Mouse (Mus musculus) midbrain, embryonic 10.5 days (tissue): ENCODE data around the gene C1ql2. TPM values are rescaled to one million over a fixed set of nuclear protein-coding genes. Genes with fewer than 3 reads are reported as not detected.

Experiments
- DNase-seq: peaks from one replicate; pipeline ENCODE4 v3.0.0-alpha.2; 2017; ENCODE audit warnings: low spot score
- H3K27ac ChIP-seq: fragments of 300-500 bp; sonication (generic); replicated peaks from 2 replicates; pipeline ENCODE4 v1.5.1; 2016; ENCODE audit warnings: mild to moderate bottlenecking
- H3K27me3 ChIP-seq: fragments of 300-500 bp; sonication (generic); 2 replicates; pipeline ENCODE4 v1.6.1; 2016; ENCODE audit warnings: low read depth, mild to moderate bottlenecking; ENCODE audit not compliant: poor library complexity, severe bottlenecking
- H3K36me3 ChIP-seq: fragments of 300-500 bp; sonication (generic); 2 replicates; pipeline ENCODE4 v1.6.1; 2016; ENCODE audit warnings: mild to moderate bottlenecking, moderate library complexity
- H3K4me1 ChIP-seq: fragments of 300-500 bp; sonication (generic); 2 replicates; pipeline ENCODE4 v1.6.1; 2016
- H3K4me3 ChIP-seq: fragments of 300-500 bp; sonication (generic); 2 replicates; pipeline ENCODE4 v1.5.1; 2016; ENCODE audit warnings: mild to moderate bottlenecking, moderate library complexity
- H3K9me3 ChIP-seq: fragments of 300-500 bp; sonication (generic); replicated peaks from 2 replicates; pipeline ENCODE4 v1.6.1; 2016; ENCODE audit warnings: mild to moderate bottlenecking
- WGBS: fragments of 180-500 bp; shearing (Covaris S2); methylation state at CpG from one replicate; pipeline ENCODE4 v1.1.7; 2016; 5-methylcytosine and 5-hydroxymethylcytosine counted together
- polyA plus RNA-seq: library from polyadenylated mRNA; unstranded; fragments of >200 nt; fragmentation: Nextera tagmentation; extraction: Ambion mirVana; gene quantifications from 2 replicates; pipeline ENCODE4 v1.2.1, GENCODE M21; 2016

C1ql2 gene
- polyA plus RNA-seq, 1 experiment from 2014 or later: 0.19 TPM

DNA sequence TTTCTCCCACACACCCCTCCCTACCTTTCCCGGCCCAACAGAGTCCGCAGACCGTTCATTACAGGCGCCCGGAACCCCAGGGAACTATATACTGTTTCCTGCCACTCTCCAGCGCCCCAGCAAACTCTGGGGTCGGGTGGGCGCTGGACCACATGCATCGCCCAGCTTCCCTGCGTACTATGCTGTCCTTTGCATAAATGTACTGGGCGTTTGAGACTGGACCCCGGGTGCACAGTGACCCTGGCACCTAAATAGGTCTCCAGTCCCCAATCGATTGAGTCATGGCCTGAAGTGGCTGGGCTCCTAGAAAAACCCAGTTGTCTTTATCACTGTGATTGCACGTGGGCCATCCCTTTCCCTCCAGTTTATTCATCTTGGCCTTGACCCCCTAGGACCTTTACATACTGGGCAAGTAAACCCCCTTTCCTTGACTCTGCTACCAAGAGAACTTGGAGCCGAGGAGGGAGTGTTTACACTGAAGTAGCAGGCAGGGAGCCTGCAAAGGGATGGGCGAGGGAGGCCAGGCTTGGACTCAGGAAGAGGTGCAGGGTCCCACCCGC is 1.5 kb downstream of the C1ql2 start:
- Histone ChIP-seq H3K36me3 (no peaks in the 10 kb centered on the region), H3K27ac (no peak overlapping the region; the same call in 1 of the 2 replicates), H3K27me3 (peaks cover 99% of the 10 kb centered on the region), H3K4me1 (peaks cover 39% of the 10 kb centered on the region), H3K9me3 (no peaks in the 10 kb centered on the region), H3K4me3 (peak overlapping the region; percentile 53)
- no peak for DNase-seq
- 3% methylated on average over 17 of the region's 17 CpGs for WGBS

DNA sequence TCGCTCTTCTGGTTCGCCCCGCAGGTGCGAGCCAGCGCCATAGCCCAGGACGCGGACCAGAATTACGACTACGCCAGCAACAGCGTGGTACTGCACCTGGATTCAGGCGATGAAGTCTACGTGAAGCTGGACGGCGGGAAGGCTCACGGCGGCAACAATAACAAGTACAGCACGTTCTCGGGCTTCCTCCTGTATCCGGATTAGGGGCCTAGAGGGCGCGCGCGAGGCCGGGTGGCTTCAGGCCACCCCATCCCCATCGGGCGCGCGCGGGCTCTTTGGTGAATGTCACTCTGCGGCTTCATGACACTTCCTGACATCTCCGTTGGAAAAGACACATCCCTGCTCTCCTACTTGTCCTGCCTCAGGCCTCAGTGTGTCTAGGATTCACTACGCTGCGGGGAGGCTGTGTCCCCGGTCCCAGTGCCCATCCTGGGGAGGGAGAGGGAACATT is 2.0 kb downstream of the C1ql2 start:
- Histone ChIP-seq H3K27me3 (peaks cover 94% of the 10 kb centered on the region), H3K4me1 (peaks cover 39% of the 10 kb centered on the region), H3K36me3 (no peaks in the 10 kb centered on the region), H3K9me3 (no peaks in the 10 kb centered on the region), H3K4me3 (peak overlapping the region; percentile 53), H3K27ac (no peak overlapping the region; the same call in 1 of the 2 replicates)
- under 1% methylated on average over 34 of the region's 34 CpGs for WGBS
- DNase-seq: peak; percentile 70

DNA sequence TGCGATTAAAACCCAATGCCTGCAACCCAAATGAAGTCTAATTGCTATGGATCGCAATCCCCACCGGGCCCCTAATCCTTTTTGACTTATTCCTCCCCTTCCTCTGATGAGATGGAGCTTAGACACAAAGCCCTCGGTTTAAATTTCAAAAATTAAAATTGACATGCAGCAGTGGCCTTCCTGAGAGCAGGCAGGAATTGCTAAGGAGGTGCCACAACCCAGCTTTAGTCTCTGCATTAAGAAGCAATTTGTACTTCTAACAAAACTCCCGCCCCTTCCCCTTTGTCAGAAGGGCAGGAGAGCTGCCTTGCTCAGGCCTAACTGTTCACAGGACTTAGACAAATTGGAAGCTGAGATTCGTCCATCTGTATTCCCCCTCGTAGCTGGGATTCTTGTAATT is 4.6 kb downstream of the C1ql2 start:
- whole genome bisulfite sequencing: 16% methylated on average over 7 of the region's 7 CpGs
- peaks cover 68% of the 10 kb centered on the region for H3K27me3 ChIP-seq

DNA sequence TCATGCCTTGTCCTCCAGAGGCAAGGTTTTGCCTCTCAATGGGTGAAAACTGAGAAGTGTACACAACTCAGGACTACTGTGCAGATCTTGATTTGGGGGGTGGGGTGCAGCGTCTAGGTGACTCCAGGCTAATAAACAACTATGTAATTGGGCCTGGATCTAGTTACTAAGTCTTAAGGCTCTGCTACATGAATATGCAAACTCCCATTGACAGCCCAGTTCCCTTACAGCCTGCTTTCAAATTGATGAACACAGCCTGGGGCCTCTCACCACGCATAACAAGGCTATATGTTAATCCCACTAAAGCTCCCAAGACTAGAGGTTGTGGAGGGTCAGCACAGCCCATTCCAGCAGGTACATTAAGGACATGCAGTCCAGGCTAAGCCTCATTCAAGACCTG is 14.0 kb downstream of the C1ql2 start:
- H3K36me3 ChIP-seq: no peaks in the 10 kb centered on the region
- WGBS: 39% methylated on average over 2 of the region's 2 CpGs
- H3K4me3 ChIP-seq: no peak overlapping the region
- no peaks in the 10 kb centered on the region for H3K27me3 ChIP-seq
- no peak for DNase-seq
- H3K4me1 ChIP-seq: peaks cover 15% of the 10 kb centered on the region
- no peaks in the 10 kb centered on the region for H3K9me3 ChIP-seq
- no peak overlapping the region for H3K27ac ChIP-seq

More for the DNA sequence above, 4.6 kb downstream of the C1ql2 start:
- DNase-seq: peak; percentile 18
- Histone ChIP-seq H3K36me3 (no peaks in the 10 kb centered on the region), H3K27ac (no peak overlapping the region), H3K4me3 (no peak overlapping the region), H3K4me1 (peaks cover 39% of the 10 kb centered on the region), H3K9me3 (no peaks in the 10 kb centered on the region)

DNA sequence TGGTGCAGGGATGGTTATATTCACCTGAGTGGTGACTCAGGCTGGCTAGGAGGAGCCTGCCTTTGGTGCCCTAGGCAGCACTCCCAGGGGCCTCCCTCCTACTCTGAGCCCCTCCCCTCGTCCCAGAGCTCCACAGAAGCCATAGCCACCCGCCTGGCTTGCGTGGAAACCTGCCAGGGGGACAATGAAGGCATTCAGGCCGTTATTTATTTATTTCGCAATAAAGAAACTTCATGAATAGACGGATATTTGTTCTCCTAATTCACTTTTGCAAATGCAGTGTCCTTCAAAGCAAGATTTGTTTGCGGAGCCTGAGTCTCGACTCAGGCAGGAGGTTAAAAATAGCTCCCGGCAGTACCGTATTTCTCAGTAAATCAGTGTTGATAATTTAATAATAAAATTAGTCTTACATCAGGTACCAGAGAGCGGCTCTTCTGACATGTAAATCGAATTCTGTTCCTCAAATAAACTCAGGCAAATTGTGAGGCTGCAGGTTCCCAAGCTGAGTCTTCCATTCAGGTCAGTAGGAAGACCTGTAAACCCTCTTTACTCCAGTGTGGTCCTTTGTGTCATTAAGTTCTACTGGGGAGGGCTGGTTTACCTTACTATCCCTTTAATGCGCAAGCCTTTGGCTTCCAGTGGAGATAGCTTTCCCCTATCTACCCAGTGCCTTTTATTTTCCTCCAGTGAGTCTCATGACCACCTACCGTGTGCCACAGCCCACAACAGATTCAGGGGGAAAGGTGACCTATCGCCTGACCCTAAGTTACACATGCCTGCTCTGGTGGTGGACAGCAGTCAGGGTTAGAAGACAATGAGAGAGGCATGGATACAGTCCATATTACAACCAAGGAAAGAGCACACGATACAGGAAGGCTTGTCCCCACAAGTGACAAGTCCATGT is 17.2 kb downstream of the C1ql2 start:
- Histone ChIP-seq H3K27ac (no peak overlapping the region), H3K9me3 (no peaks in the 10 kb centered on the region), H3K4me3 (peak overlapping the region; percentile 36), H3K27me3 (no peaks in the 10 kb centered on the region), H3K4me1 (peaks cover 15% of the 10 kb centered on the region), H3K36me3 (no peaks in the 10 kb centered on the region)
- 9% methylated on average over 16 of the region's 16 CpGs for WGBS
- peak; percentile 20 for DNase-seq

DNA sequence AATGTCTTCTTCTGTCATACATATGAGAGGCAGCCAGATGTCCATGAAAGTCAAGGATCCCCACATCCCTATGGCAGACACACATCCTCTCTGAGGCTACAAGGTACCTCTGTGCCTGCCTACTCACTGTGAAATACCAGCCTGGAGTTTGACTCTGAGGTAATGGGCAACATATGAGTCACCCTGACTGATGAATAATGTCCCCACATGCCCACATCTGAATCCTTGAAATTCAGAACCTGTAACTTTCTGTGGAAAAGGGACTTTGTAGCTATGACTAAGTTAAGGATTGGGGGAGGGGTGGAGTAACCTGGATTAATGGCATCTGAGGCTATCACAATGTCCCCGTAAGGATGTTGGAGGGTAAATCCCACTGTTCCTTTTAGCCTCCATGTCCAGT is 23.3 kb downstream of the C1ql2 start:
- Histone ChIP-seq H3K27ac (no peak overlapping the region), H3K4me3 (no peak overlapping the region), H3K9me3 (no peaks in the 10 kb centered on the region), H3K4me1 (no peaks in the 10 kb centered on the region), H3K36me3 (no peaks in the 10 kb centered on the region), H3K27me3 (no peaks in the 10 kb centered on the region)
- 71% methylated on average over 1 of the region's 1 CpGs for WGBS
- DNase-seq: no peak

DNA sequence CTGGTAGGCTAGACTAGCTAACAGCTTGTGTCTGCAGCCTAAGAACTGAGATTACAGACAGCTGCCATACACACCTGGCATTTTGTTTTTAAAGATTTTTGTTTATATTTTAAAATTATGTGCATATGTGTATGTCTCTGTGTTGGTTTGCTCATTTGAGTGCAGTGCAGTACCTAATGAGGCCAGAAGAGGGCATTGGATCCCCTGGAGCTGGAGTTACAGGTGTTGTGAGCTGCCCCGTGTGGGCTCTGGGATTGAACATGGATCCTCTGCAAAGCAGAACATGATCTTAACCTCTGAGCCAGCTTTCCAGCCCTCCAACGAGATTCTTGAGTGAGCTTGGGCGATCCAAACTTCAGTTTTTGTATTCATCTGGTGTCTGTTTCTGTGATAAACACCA is 27.8 kb downstream of the C1ql2 start:
- Histone ChIP-seq H3K27ac (no peak overlapping the region), H3K36me3 (no peaks in the 10 kb centered on the region), H3K27me3 (no peaks in the 10 kb centered on the region), H3K9me3 (no peaks in the 10 kb centered on the region), H3K4me1 (no peaks in the 10 kb centered on the region), H3K4me3 (no peak overlapping the region)
- WGBS: 76% methylated on average over 3 of the region's 3 CpGs
- no peak for DNase-seq

DNA sequence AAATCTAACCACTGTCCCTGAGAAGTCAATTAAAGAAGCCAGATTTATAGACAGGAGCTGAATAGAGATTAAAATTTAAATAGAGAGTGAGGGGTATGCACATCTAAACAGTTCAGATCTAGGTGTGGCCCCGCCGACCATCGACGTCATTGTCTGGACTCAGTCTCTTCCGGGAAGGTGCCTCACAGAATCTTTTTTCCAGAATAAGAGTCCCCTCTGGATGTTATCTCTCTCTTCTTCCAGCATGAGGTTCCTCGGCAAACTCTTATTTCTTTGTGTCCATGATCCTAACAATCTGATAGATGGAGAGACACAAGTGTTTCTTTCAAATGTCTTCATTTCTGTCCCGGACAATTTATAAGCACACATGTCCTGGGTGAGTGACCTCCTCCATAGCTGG is 33.7 kb downstream of the C1ql2 start:
- Histone ChIP-seq H3K27ac (no peak overlapping the region), H3K27me3 (no peaks in the 10 kb centered on the region), H3K36me3 (no peaks in the 10 kb centered on the region), H3K9me3 (no peaks in the 10 kb centered on the region), H3K4me3 (no peak overlapping the region), H3K4me1 (peaks cover 5% of the 10 kb centered on the region)
- no peak for DNase-seq
- WGBS: 88% methylated on average over 7 of the region's 7 CpGs

DNA sequence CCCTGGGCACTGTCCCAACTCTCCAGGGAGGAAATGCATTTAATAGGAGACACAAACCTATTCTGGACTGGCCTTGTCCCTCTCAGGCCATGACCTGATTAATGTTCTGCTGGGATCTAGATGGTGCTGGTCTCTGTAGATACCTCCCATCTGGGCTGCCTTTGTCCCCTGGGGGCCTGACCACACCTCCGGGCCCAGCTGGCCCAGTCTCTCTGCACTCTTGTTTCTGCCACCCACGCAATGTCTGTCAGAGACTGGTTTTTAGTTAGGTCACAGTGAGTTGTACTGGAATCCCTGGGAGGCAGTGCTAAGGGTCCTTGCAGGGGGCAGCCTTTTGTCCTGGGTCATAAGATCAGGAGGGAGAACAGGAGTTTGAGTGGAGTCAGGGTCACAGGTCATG is 34.5 kb downstream of the C1ql2 start:
- Histone ChIP-seq H3K27me3 (no peaks in the 10 kb centered on the region), H3K4me1 (peaks cover 5% of the 10 kb centered on the region), H3K27ac (no peak overlapping the region), H3K4me3 (no peak overlapping the region), H3K9me3 (no peaks in the 10 kb centered on the region), H3K36me3 (no peaks in the 10 kb centered on the region)
- WGBS: 81% methylated on average over 2 of the region's 2 CpGs
- no peak for DNase-seq

DNA sequence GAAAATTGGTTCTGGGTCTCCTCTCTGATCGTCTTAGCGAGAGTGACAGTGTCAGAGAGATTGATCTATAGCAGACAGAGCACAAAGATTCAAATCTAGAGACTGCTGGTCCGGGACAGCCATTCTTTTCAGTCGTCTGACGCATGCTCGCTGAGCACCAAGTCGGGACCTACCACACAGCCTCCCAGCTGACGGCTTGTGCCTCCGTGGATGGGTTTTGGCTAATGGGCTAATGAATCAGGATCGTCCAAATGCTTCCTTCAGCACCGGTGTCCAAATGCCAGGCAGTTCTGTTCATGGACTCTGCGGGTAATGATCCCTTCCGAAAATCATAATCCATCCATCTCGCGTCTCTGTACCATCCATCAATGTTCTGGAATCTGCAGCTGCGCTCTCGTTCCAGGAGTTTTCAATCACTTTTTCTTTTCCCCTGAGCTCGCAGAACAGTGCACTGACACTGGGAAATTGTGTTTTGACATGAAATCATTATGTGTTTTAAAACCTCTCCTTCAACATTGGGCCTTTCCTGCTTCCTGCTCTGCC is 44.7 kb downstream of the C1ql2 start:
- no peak for DNase-seq
- WGBS: 90% methylated on average over 18 of the region's 18 CpGs
- no peaks in the 10 kb centered on the region for H3K27me3 ChIP-seq
- no peaks in the 10 kb centered on the region for H3K9me3 ChIP-seq
- H3K4me3 ChIP-seq: no peak overlapping the region
- H3K4me1 ChIP-seq: 0 out of 2 replicates have a peak, but pooled peaks cover 2% of the 10 kb centered on the region
- no peak overlapping the region for H3K27ac ChIP-seq
- H3K36me3 ChIP-seq: no peaks in the 10 kb centered on the region

DNA sequence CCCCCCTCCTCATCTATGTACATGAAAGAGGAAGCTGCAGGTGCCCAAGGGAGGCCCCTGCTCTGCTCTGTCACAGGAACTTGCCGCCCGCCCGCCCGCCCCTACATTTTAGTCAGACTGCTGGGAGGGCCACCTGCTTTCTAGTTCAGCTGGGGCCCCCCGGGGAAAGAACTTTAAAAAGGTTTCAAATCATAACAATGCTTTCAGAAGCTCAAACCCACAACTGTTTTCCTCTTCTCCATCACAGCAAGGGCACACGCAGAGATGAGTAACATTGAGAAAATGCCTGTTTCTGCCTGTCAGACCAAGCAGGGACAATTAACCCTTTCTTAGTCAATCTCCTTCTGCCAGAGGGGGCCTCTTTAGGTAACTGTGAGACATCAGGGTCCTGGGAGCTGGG is 49.4 kb downstream of the C1ql2 start:
- H3K9me3 ChIP-seq: no peaks in the 10 kb centered on the region
- WGBS: 51% methylated on average over 6 of the region's 6 CpGs
- no peaks in the 10 kb centered on the region for H3K27me3 ChIP-seq
- no peak overlapping the region for H3K4me3 ChIP-seq
- 0 out of 2 replicates have a peak, but pooled peaks cover 2% of the 10 kb centered on the region for H3K4me1 ChIP-seq
- no peak for DNase-seq
- no peaks in the 10 kb centered on the region for H3K36me3 ChIP-seq
- no peak overlapping the region for H3K27ac ChIP-seq

DNA sequence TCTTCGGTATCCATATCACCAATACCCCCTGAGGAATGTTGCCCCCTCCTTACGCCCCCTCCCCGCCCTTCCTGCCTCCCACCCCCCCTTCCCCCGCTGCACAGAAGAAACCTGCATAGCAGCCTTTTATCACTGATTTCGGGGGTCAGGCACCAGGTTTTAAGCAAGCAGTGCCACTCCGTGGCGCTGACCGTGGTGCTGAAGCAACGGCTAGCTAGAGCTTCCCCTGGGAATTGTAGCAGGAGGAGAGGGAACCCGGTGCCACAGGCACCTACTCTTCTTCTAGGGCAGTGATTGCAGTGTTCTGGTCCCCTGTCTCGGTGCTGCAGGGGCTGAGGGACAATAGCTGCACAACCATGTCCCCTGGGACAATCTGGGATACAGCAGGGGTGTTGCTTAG is 50.0 kb downstream of the C1ql2 start:
- no peaks in the 10 kb centered on the region for H3K27me3 ChIP-seq
- H3K27ac ChIP-seq: no peak overlapping the region
- DNase-seq: peak; percentile 71
- 2% methylated on average over 11 of the region's 11 CpGs for WGBS
- no peaks in the 10 kb centered on the region for H3K36me3 ChIP-seq
- H3K4me3 ChIP-seq: no peak overlapping the region
- H3K4me1 ChIP-seq: 0 out of 2 replicates have a peak, but pooled peaks cover 2% of the 10 kb centered on the region
- no peaks in the 10 kb centered on the region for H3K9me3 ChIP-seq
